Mouse (Mus musculus) erythroblast, embryonic 14.5 days (primary cell): ENCODE data around the gene Dnlz.

Experiments used
- GATA1 ChIP-seq: IDR thresholded peaks from 2 replicates; pipeline ENCODE4 v1.6.1; 2012; ENCODE audit warnings: low read length, inconsistent platforms, mixed read lengths
- TAL1 ChIP-seq: IDR thresholded peaks from 3 replicates; pipeline ENCODE4 v1.6.1; 2012; ENCODE audit warnings: low read length, inconsistent platforms, mixed read lengths

GRCm38 (mm10) chr2:26324917-26325316, 27.0 kb downstream of the Dnlz start:
- no peak for TF ChIP-seq GATA1
- TF ChIP-seq TAL1, result no peak
